Mouse (Mus musculus) urinary bladder, postnatal 14 days (tissue): ENCODE measurements around the gene Herpud1.

ENCODE experiments used
- DNase-seq: peaks from one replicate; pipeline ENCODE4 v3.0.0; 2021; ENCODE audit warnings: low spot score

Herpud1 gene

GRCm38 (mm10) chr8:94408443-94409080 lies 22.3 kb downstream of the Herpud1 start:
- no peak for DNase-seq

- DNase-seq = no peak
These were observed 23.3 kb downstream of the Herpud1 start for GRCm38 (mm10) chr8:94409523-94409922.

- no peak for DNase-seq
These were observed 26.3 kb downstream of the Herpud1 start for GRCm38 (mm10) chr8:94412518-94412917.

- no peak for DNase-seq
These were observed 27.3 kb downstream of the Herpud1 start for GRCm38 (mm10) chr8:94413509-94413908.

GRCm38 (mm10) chr8:94415218-94415617 lies 29.0 kb downstream of the Herpud1 start:
- no peak for DNase-seq

GRCm38 (mm10) chr8:94418017-94418416 lies 31.8 kb downstream of the Herpud1 start:
- DNase-seq = no peak

GRCm38 (mm10) chr8:94422270-94422669 lies 36.0 kb downstream of the Herpud1 start:
- no peak for DNase-seq

- DNase-seq = no peak
These were observed 41.7 kb downstream of the Herpud1 start for GRCm38 (mm10) chr8:94427953-94428352.

- no peak for DNase-seq
These were observed 42.2 kb downstream of the Herpud1 start for GRCm38 (mm10) chr8:94428420-94428819.

GRCm38 (mm10) chr8:94429376-94429775 lies 43.1 kb downstream of the Herpud1 start:
- no peak for DNase-seq

GRCm38 (mm10) chr8:94432212-94432611 lies 46.0 kb downstream of the Herpud1 start:
- DNase-seq = no peak

- DNase-seq = peak; percentile 69
These were observed 47.8 kb downstream of the Herpud1 start, which contains the start of gene Nlrc5 for GRCm38 (mm10) chr8:94433981-94434466. Gene Nlrc5 (plus strand): TSS chr8:94434356.

- DNase-seq = no peak
These were observed 48.7 kb downstream of the Herpud1 start for GRCm38 (mm10) chr8:94434958-94435357.

- DNase-seq = no peak
These were observed 49.3 kb downstream of the Herpud1 start for GRCm38 (mm10) chr8:94435397-94436111.

GRCm38 (mm10) chr8:94436112-94436572 lies 49.9 kb downstream of the Herpud1 start:
- no peak for DNase-seq

- DNase-seq = no peak
These were observed 50.7 kb downstream of the Herpud1 start for GRCm38 (mm10) chr8:94436900-94437299.

- no peak for DNase-seq
These were observed 52.4 kb downstream of the Herpud1 start for GRCm38 (mm10) chr8:94438659-94439058.

- DNase-seq = no peak
These were observed 53.5 kb downstream of the Herpud1 start for GRCm38 (mm10) chr8:94439691-94440090.

GRCm38 (mm10) chr8:94440389-94440788 lies 54.2 kb downstream of the Herpud1 start:
- no peak for DNase-seq

- DNase-seq = no peak
These were observed 55.4 kb downstream of the Herpud1 start for GRCm38 (mm10) chr8:94441686-94442085.

- DNase-seq = no peak
These were observed 56.9 kb downstream of the Herpud1 start for GRCm38 (mm10) chr8:94443153-94443552.

- DNase-seq = no peak
These were observed 58.2 kb downstream of the Herpud1 start for GRCm38 (mm10) chr8:94444480-94444879.
